Mouse (Mus musculus): Measurements from ENCODE around the gene Duox2. TPM values are rescaled to one million over a fixed set of nuclear protein-coding genes. Genes with fewer than 3 reads are reported as not detected.

The Duox2 gene
- polyA plus RNA-seq, 1 experiment from 2014 or later = not detected

GRCm38 (mm10) chr2:122231616-122232015 lies 66.6 kb downstream of the Duox2 start:
- Histone ChIP-seq H3K27me3 (no peaks in the 10 kb centered on the region), H3K36me3 (no peaks in the 10 kb centered on the region), H3K9ac (no peak overlapping the region), H3K27ac (no peak overlapping the region), H3K9me3 (replicated peaks) (no peaks in the 10 kb centered on the region), H3K4me3 (no peak overlapping the region), H3K4me2 (replicated peaks) (no peak overlapping the region), H3K4me1 (peaks cover 7% of the 10 kb centered on the region)
- 74% methylated on average over 9 of the region's 9 CpGs for WGBS
- no peak for ATAC-seq (ENCODE audit: low FRiP score)

- no peak for ATAC-seq (ENCODE audit: low FRiP score)
- Histone ChIP-seq H3K9me3 (replicated peaks) (no peaks in the 10 kb centered on the region), H3K4me2 (replicated peaks) (no peak overlapping the region), H3K9ac (no peak overlapping the region), H3K4me1 (peaks cover 7% of the 10 kb centered on the region), H3K27me3 (no peaks in the 10 kb centered on the region), H3K4me3 (no peak overlapping the region), H3K36me3 (no peaks in the 10 kb centered on the region), H3K27ac (no peak overlapping the region)
- 84% methylated on average over 6 of the region's 6 CpGs for WGBS
These were observed 67.9 kb downstream of the Duox2 start for GRCm38 (mm10) chr2:122230395-122230794.

Other genes with a start within 250 kb of the Duox2 start
- 13.6 and 14.2 TPM in 2 replicates for gene Spg11, start 180.1 kb downstream of the Duox2 start, polyA plus RNA-seq (2016; fragmentation: Nextera tagmentation; extraction: Ambion mirVana)
- gene B2m, start 150.8 kb downstream of the Duox2 start, polyA plus RNA-seq (2016; fragmentation: Nextera tagmentation; extraction: Ambion mirVana) = 134 and 143 TPM in 2 replicates
- not detected in 2 replicates for gene Trim69, start 137.7 kb downstream of the Duox2 start, polyA plus RNA-seq (2016; fragmentation: Nextera tagmentation; extraction: Ambion mirVana)
- gene Patl2, start 112.3 kb downstream of the Duox2 start, polyA plus RNA-seq (2016; fragmentation: Nextera tagmentation; extraction: Ambion mirVana) = not detected in 2 replicates
- gene Terb2, start 112.2 kb downstream of the Duox2 start, polyA plus RNA-seq (2016; fragmentation: Nextera tagmentation; extraction: Ambion mirVana) = not detected in 2 replicates
- 19.3 and 20.0 TPM in 2 replicates for gene Sord, start 63.7 kb downstream of the Duox2 start, polyA plus RNA-seq (2016; fragmentation: Nextera tagmentation; extraction: Ambion mirVana)
- gene Duoxa2, start 451 bp upstream of the Duox2 start, polyA plus RNA-seq (2016; fragmentation: Nextera tagmentation; extraction: Ambion mirVana) = not detected in 2 replicates
- gene Duoxa1, start 15.3 kb upstream of the Duox2 start, polyA plus RNA-seq (2016; fragmentation: Nextera tagmentation; extraction: Ambion mirVana) = 0.32 TPM in 1 of 2 replicates, not detected in the other
- gene Duox1, start 17.2 kb upstream of the Duox2 start, polyA plus RNA-seq (2016; fragmentation: Nextera tagmentation; extraction: Ambion mirVana) = 0.08 and 0.10 TPM in 2 replicates
- 9.1 and 10.7 TPM in 2 replicates for gene Shf, start 70.7 kb upstream of the Duox2 start, polyA plus RNA-seq (2016; fragmentation: Nextera tagmentation; extraction: Ambion mirVana)
- gene Slc28a2, start 128.0 kb upstream of the Duox2 start, polyA plus RNA-seq (2016; fragmentation: Nextera tagmentation; extraction: Ambion mirVana) = 0.10 and 0.15 TPM in 2 replicates
- not detected in 2 replicates for gene Gm14085, start 186.5 kb upstream of the Duox2 start, polyA plus RNA-seq (2016; fragmentation: Nextera tagmentation; extraction: Ambion mirVana)

Data from hindbrain, embryonic 12.5 days (tissue).